Mouse (Mus musculus) urinary bladder, postnatal 25 days (tissue): ENCODE data around the gene Lix1.

Experiments used
- DNase-seq: peaks from one replicate; pipeline ENCODE4 v3.0.0; 2022; ENCODE audit warnings: low spot score

Gene Lix1

DNA sequence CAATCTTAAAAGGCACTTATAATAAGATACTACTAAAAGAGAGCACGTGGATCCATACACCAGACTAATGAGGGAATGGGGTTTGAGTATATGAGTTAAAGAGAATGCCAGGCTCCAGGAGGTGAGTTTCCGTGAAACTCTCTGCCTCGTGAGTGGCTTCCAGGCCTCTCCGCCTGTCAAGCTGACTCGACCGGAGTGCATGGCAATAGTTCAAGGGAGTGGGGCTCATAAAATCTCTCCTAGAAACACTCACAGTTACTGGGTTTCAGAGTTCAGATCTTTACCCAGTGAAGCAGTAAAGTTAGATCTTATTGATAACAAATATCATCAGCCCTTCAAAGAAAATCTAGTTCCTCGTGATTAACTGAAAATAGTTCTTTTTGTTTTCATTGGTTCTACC is 94.3 kb downstream of the Lix1 start:
- DNase-seq: no peak

DNA sequence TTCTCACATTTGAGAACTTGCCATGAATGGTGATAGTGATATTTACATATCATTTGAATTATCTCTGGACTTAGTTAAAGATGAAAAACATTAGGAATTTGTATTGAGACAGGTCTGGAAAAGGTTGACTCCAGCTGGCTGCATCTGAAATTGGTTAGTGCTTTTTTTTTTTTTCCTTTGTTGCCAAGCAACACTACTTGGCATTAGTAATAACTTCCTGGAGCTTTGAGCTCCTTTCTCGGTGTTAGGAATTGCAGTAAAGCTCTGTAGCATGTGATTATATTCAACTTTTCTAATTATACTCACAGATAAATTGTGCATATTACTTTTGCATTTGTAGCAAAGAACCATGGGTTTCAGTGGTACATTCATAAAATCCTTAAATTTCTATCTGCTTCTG is 96.4 kb downstream of the Lix1 start:
- no peak for DNase-seq

DNA sequence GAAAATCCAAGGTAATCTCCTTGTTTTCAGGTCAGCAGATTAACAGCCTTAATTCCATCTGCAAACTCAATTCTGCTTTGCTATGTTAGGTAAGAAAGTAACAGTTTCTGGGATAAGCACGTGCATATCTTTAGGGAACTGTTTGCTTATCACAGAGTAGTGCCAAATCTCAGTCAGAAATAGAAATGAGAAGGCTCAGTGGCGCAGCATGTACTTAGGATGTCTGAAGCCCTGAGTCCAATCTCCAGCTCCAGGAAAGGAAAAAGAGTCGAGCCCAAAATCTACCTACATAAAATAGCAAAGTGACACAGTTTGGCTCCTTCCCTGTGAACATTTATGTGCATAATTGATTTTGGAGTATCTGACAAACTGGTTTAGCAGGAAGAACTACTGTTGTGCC is 96.8 kb downstream of the Lix1 start:
- DNase-seq: no peak

DNA sequence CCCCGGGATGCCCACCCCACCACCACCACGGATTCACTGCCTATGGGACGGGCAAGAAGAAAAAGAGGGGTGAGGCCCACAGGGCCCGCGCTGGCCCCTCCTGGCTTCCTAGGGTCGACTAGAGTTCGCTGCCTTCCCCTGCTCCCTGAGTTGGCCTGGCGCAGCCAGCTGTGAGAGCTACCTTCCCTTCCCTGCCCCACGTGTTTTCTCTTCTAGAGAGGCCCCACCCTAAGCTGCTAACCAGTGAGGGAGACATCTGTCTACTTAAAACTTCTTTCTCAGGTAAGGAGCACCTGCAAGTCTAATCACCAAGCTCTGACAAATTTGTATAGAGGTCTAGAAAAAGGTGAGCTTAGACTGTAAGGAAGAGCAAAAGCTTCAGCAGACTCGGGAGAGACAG is 104.2 kb downstream of the Lix1 start:
- no peak for DNase-seq
